Mouse (Mus musculus) limb, embryonic 10.5 days (tissue): Measurements from ENCODE around the gene Zdhhc8. TPM values are rescaled to one million over a fixed set of nuclear protein-coding genes. Genes with fewer than 3 reads are reported as not detected.
"Not testable (repeated sequence)": the region's sequence is repeated elsewhere in the genome, so short reads cannot be mapped to it uniquely, and the experiment has no call there.

Experiments used
- DNase-seq: peaks from one replicate; pipeline ENCODE4 v3.0.0-alpha.2; 2017; ENCODE audit warnings: low spot score
- H3K27ac ChIP-seq: fragments of 300-500 bp; sonication (generic); 2 replicates; pipeline ENCODE4 v1.5.1; 2016; ENCODE audit warnings: mild to moderate bottlenecking
- H3K27me3 ChIP-seq: fragments of 300-500 bp; sonication (generic); 2 replicates; pipeline ENCODE4 v1.6.1; 2016; ENCODE audit warnings: low read depth, mild to moderate bottlenecking; ENCODE audit not compliant: poor library complexity, severe bottlenecking
- H3K36me3 ChIP-seq: fragments of 300-500 bp; sonication (generic); 2 replicates; pipeline ENCODE4 v1.6.1; 2016; ENCODE audit warnings: mild to moderate bottlenecking, moderate library complexity
- H3K4me1 ChIP-seq: fragments of 300-500 bp; sonication (generic); 2 replicates; pipeline ENCODE4 v1.6.1; 2016
- H3K4me3 ChIP-seq: fragments of 300-500 bp; sonication (generic); 2 replicates; pipeline ENCODE4 v1.5.1; 2016; ENCODE audit warnings: mild to moderate bottlenecking, moderate library complexity
- H3K9me3 ChIP-seq: fragments of 300-500 bp; sonication (generic); replicated peaks from 2 replicates; pipeline ENCODE4 v1.6.1; 2016; ENCODE audit warnings: mild to moderate bottlenecking
- WGBS: fragments of 180-500 bp; shearing (Covaris S2); methylation state at CpG from one replicate; pipeline ENCODE4 v1.1.7; 2016; 5-methylcytosine and 5-hydroxymethylcytosine counted together
- polyA plus RNA-seq: library from polyadenylated mRNA; unstranded; fragments of >200 nt; fragmentation: Nextera tagmentation; extraction: Ambion mirVana; gene quantifications from 2 replicates; pipeline ENCODE4 v1.2.1, GENCODE M21; 2016

Gene Zdhhc8
- polyA plus RNA-seq, 1 experiment from 2014 or later, result 16.7 TPM

DNA sequence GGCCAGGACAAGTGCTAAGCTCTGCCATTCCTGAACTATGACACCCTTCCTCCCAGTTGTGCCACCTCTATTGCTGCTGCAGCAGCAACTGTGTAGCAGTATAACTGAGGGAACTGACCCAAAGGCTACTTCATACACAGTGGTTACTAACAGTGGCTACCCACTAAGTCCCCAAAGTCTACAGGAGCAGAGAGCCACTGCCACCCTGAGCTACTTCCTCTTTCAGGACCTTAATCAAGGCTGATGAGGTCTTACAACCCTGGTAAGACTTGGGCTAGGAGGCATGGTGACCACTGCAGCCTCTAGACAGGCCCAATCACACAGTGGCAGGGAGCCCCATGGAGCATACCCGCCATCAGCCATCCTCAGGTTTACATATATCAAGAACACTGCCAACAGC is 32.9 kb downstream of the Zdhhc8 start:
- H3K27ac ChIP-seq, result peak overlapping the region; percentile 82; the same call in 1 of the 2 replicates
- peaks cover 82% of the 10 kb centered on the region for H3K4me1 ChIP-seq
- WGBS, result 92% methylated on average over 1 of the region's 1 CpGs
- no peak for DNase-seq
- H3K4me3 ChIP-seq, result no peak overlapping the region
- no peaks in the 10 kb centered on the region for H3K36me3 ChIP-seq
- no peaks in the 10 kb centered on the region for H3K9me3 ChIP-seq
- peaks cover 48% of the 10 kb centered on the region for H3K27me3 ChIP-seq

DNA sequence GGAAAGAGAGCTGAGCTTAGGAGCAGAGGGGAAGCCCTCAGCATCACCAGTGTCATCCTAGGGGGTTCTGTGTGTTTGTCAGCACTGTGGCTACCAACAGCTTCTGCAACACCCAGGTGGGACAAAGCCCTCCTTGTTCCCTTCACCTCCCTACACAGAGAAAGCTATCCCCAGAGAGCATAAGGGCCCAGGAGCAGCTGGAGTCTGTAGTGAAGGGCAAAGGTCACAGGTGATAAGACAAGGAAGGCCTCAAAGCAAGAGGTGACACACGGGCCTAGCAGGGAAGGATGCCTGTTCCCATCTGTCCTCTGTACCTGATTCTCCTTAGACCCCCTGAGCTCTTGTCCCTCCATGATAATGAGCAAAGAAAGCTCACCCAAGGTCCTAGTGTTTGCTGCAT is 33.3 kb downstream of the Zdhhc8 start:
- H3K4me3 ChIP-seq, result no peak overlapping the region
- no peaks in the 10 kb centered on the region for H3K9me3 ChIP-seq
- peaks cover 44% of the 10 kb centered on the region for H3K27me3 ChIP-seq
- peaks cover 87% of the 10 kb centered on the region for H3K4me1 ChIP-seq
- WGBS, result 35% methylated on average over 1 of the region's 1 CpGs
- H3K36me3 ChIP-seq, result no peaks in the 10 kb centered on the region
- DNase-seq, result no peak
- H3K27ac ChIP-seq, result peak overlapping the region; percentile 82

- Histone ChIP-seq H3K27me3 (peaks cover 46% of the 10 kb centered on the region), H3K9me3 (no peaks in the 10 kb centered on the region), H3K36me3 (no peaks in the 10 kb centered on the region), H3K4me3 (no peak overlapping the region), H3K27ac (peak overlapping the region; percentile 82), H3K4me1 (peaks cover 95% of the 10 kb centered on the region)
- DNase-seq, result no peak
- WGBS, result 88% methylated on average over 2 of the region's 2 CpGs
Observed at GRCm38 (mm10) chr16:18200062-18200461, 34.9 kb downstream of the Zdhhc8 start.

GRCm38 (mm10) chr16:18198365-18199098 is 36.4 kb downstream of the Zdhhc8 start:
- peak overlapping the region; percentile 82 for H3K27ac ChIP-seq
- 60% methylated on average over 10 of the region's 10 CpGs for WGBS
- peaks cover 59% of the 10 kb centered on the region for H3K27me3 ChIP-seq
- peaks cover 95% of the 10 kb centered on the region for H3K4me1 ChIP-seq
- H3K36me3 ChIP-seq, result no peaks in the 10 kb centered on the region
- no peaks in the 10 kb centered on the region for H3K9me3 ChIP-seq
- peak overlapping the region; percentile 2; the same call in 1 of the 2 replicates for H3K4me3 ChIP-seq
- DNase-seq, result no peak

DNA sequence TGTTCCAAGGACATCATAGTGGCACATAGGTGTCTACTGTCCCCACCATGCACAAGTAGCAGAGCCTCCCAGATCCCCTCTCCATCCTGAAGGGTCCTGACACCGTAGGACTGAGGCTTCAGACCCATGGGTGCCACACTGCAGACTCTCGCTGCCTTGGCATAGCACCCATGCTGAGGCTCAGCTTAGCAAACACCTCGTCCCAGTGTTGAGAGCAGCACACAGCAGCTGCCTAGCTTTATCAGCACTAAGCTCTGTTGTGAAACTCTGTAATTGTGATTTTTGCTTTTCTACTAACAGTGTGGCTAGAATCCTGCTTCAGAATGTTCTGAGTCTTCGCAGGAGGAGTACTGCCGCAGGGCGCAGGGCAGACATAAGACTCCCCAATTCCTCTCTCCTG is 37.1 kb downstream of the Zdhhc8 start:
- Histone ChIP-seq H3K4me3 (no peak overlapping the region), H3K27ac (peak overlapping the region; percentile 61), H3K9me3 (no peaks in the 10 kb centered on the region), H3K4me1 (peaks cover 94% of the 10 kb centered on the region), H3K36me3 (no peaks in the 10 kb centered on the region), H3K27me3 (peaks cover 61% of the 10 kb centered on the region)
- 86% methylated on average over 6 of the region's 6 CpGs for WGBS
- no peak for DNase-seq

GRCm38 (mm10) chr16:18195561-18195960 is 39.4 kb downstream of the Zdhhc8 start:
- peaks cover 65% of the 10 kb centered on the region for H3K27me3 ChIP-seq
- not testable (repeated sequence) for H3K9me3 ChIP-seq, H3K4me3 ChIP-seq, H3K27ac ChIP-seq, DNase-seq, H3K36me3 ChIP-seq
- 61% methylated on average over 3 of the region's 3 CpGs for WGBS
- H3K4me1 ChIP-seq, result peaks cover 73% of the 10 kb centered on the region

- WGBS, result 56% methylated on average over 5 of the region's 5 CpGs
- H3K4me3 ChIP-seq, result no peak overlapping the region
- H3K27ac ChIP-seq, result peak overlapping the region; percentile 61; the same call in 1 of the 2 replicates
- DNase-seq, result no peak
- H3K27me3 ChIP-seq, result peaks cover 63% of the 10 kb centered on the region
- peaks cover 68% of the 10 kb centered on the region for H3K4me1 ChIP-seq
- no peaks in the 10 kb centered on the region for H3K36me3 ChIP-seq
- no peaks in the 10 kb centered on the region for H3K9me3 ChIP-seq
Observed at GRCm38 (mm10) chr16:18195068-18195467, 39.9 kb downstream of the Zdhhc8 start.

DNA sequence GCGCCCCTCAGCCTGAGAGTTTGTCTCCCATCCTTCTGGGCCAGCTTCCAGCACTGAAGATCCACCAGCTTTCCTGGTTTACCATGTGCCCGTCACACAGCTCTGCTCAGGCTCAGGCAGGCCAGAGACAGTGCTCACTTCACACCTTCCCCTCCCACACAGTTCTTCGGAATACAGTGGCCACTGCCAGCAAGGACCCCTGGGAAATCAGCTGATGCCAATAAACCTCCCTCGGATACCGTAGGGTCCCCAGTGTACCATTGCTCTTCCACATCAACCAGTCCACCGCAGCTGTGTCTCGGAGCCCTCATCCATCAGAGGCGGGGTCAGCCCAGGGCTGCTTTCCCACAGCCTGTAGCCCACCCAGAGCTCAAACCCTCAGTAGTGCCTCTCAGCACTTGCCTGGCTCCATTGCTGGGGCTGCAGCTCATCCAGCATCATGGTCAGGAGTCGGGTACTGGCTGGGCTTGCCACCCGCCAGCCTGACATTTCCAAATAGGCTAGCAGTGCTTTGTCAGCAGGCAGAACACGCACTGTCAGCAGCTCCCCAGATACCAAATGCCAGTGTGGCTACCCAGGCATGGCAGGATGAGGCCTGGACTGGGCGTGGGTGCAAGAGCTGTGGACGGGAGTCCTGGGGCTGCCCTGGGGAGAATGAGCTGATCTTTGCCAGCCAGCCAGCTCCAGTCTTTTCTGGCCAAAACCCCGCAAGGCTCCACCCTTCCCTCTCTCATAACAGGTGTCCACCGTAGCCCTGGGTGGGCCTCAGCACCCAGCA is 40.5 kb downstream of the Zdhhc8 start:
- peak overlapping the region; percentile 61; the same call in 1 of the 2 replicates for H3K27ac ChIP-seq
- H3K9me3 ChIP-seq, result no peaks in the 10 kb centered on the region
- H3K4me1 ChIP-seq, result peaks cover 65% of the 10 kb centered on the region
- no peaks in the 10 kb centered on the region for H3K36me3 ChIP-seq
- no peak overlapping the region for H3K4me3 ChIP-seq
- 59% methylated on average over 15 of the region's 15 CpGs for WGBS
- DNase-seq, result no peak
- peaks cover 63% of the 10 kb centered on the region for H3K27me3 ChIP-seq

GRCm38 (mm10) chr16:18191006-18191405 is 43.9 kb downstream of the Zdhhc8 start:
- Histone ChIP-seq H3K27me3 (peaks cover 41% of the 10 kb centered on the region), H3K4me3 (no peak overlapping the region), H3K36me3 (no peaks in the 10 kb centered on the region), H3K9me3 (no peaks in the 10 kb centered on the region), H3K4me1 (peaks cover 48% of the 10 kb centered on the region), H3K27ac (no peak overlapping the region)
- WGBS, result 86% methylated on average over 2 of the region's 2 CpGs
- no peak for DNase-seq

GRCm38 (mm10) chr16:18187221-18187620 is 47.7 kb downstream of the Zdhhc8 start:
- no peaks in the 10 kb centered on the region for H3K9me3 ChIP-seq

GRCm38 (mm10) chr16:18186798-18187197 is 48.1 kb downstream of the Zdhhc8 start:
- Histone ChIP-seq H3K27ac (peak overlapping the region; percentile 85), H3K36me3 (no peaks in the 10 kb centered on the region), H3K9me3 (no peaks in the 10 kb centered on the region), H3K4me3 (no peak overlapping the region), H3K27me3 (peaks cover 28% of the 10 kb centered on the region), H3K4me1 (peaks cover 62% of the 10 kb centered on the region)
- no peak for DNase-seq
- WGBS, result 89% methylated on average over 4 of the region's 4 CpGs

More at GRCm38 (mm10) chr16:18187221-18187620, 47.7 kb downstream of the Zdhhc8 start:
- WGBS, result 94% methylated on average over 3 of the region's 3 CpGs
- no peak for DNase-seq
- Histone ChIP-seq H3K4me1 (peaks cover 57% of the 10 kb centered on the region), H3K27me3 (peaks cover 27% of the 10 kb centered on the region), H3K27ac (peak overlapping the region; percentile 85), H3K4me3 (no peak overlapping the region), H3K36me3 (no peaks in the 10 kb centered on the region)

- 28% methylated on average over 8 of the region's 8 CpGs for WGBS
- Histone ChIP-seq H3K27me3 (peaks cover 21% of the 10 kb centered on the region), H3K9me3 (no peaks in the 10 kb centered on the region), H3K4me3 (peak overlapping the region; percentile 19; the same call in 1 of the 2 replicates), H3K36me3 (no peaks in the 10 kb centered on the region), H3K27ac (peak overlapping the region; percentile 85), H3K4me1 (peaks cover 71% of the 10 kb centered on the region)
- DNase-seq, result peak; percentile 70
Observed at GRCm38 (mm10) chr16:18185715-18186449, 49.1 kb downstream of the Zdhhc8 start.
